Mouse (Mus musculus) spleen, adult 12 weeks (tissue): Measurements from ENCODE around the gene Gm47985.
"Not testable (repeated sequence)": the region's sequence is repeated elsewhere in the genome, so short reads cannot be mapped to it uniquely, and the experiment has no call there.

ENCODE experiments used
- DNase-seq: peaks from one replicate; pipeline ENCODE4 v3.0.0; 2022; ENCODE audit warnings: low spot score

Gene Gm47985

GRCm38 (mm10) chr1:151182266-151182665 is at the start of gene Gm47985:
Gene Gm47985 (plus strand): TSS chr1:151182537.
- not testable (repeated sequence) for DNase-seq

- DNase-seq = no peak
These were observed 49.7 kb upstream of the Gm47985 start for GRCm38 (mm10) chr1:151132686-151133085.

GRCm38 (mm10) chr1:151138388-151138787 is 43.9 kb upstream of the Gm47985 start:
- DNase-seq = no peak

DNA sequence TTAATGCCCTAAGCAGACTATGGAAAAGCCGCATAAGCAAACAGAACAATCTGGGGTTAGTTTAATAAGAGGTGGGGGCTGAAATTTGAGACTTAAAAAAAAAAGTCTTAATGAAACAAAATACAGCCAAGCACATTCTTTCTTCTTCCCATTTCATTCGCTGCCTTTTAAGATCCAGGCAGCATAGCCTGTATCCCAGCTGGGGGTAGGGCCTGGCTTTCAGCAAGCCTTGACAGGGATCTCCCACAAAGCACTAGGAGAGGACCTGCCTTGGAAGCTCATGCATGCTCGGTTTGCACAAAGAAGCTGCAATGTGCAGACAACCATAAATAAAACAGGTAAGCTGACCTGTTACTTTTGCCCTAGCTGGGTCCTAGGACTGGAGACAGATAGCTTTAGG is 41.4 kb upstream of the Gm47985 start:
- DNase-seq = no peak

- DNase-seq = no peak
These were observed 37.7 kb upstream of the Gm47985 start for GRCm38 (mm10) chr1:151144471-151145146.

- DNase-seq = no peak
These were observed 34.5 kb upstream of the Gm47985 start for GRCm38 (mm10) chr1:151147801-151148200.

- DNase-seq = no peak
These were observed 32.1 kb upstream of the Gm47985 start for GRCm38 (mm10) chr1:151150211-151150610.

GRCm38 (mm10) chr1:151151089-151151488 is 31.2 kb upstream of the Gm47985 start:
- no peak for DNase-seq

DNA sequence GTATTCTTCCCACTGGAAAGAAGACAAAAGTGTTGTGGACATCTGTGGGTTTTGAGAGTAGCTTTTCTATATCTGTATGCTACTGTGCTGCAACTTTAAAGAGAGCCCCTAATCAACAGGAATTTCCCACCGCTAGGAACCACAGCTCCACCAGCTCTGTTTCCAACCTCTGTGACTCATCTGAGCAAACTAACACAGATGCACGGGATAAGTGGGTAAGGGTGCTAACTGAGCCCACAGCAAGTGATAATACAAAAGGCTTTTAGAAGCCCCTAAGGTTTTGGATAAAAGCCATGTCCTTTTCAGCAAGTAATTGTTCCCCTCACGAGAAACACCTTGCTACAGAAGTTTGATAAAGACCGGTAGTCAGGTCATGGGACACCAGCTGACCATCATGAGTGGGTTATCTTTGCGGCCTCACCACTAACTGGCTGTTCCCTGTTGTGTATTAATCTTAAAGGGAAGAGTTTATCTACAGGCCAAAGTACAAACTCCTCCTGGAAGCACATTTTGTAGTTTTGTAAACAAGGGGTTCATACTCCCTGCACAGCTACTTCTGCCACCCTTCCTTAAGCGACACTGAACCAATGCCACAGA is 29.2 kb upstream of the Gm47985 start:
- DNase-seq = no peak

DNA sequence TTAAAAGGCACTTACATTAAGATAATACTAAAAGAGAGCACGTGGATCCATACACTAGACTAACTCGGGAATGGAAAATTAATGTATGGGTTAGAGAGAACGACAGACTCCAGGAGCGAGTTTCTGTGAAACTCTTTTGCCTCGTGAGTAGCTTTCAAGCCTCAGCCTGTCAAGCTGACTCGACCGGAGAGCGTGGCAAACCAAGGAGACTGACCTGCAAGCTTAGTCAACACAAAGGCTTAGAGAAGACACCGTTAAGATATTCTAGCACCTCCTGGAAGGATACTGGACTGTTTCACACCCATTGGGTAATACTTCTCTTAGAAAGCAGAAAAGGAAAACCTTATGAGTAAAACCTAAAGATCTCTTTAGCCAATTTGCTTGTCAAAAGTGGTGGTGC is 28.2 kb upstream of the Gm47985 start:
- DNase-seq = not testable (repeated sequence)

- DNase-seq = no peak
These were observed 26.2 kb upstream of the Gm47985 start for GRCm38 (mm10) chr1:151156129-151156528.

GRCm38 (mm10) chr1:151156777-151157632 is 25.3 kb upstream of the Gm47985 start:
- DNase-seq = no peak

- DNase-seq = no peak
These were observed 24.1 kb upstream of the Gm47985 start for GRCm38 (mm10) chr1:151157963-151158856.

GRCm38 (mm10) chr1:151158857-151159510 is 23.4 kb upstream of the Gm47985 start:
- DNase-seq = no peak

- DNase-seq = no peak
These were observed 16.3 kb upstream of the Gm47985 start for GRCm38 (mm10) chr1:151166031-151166430.

DNA sequence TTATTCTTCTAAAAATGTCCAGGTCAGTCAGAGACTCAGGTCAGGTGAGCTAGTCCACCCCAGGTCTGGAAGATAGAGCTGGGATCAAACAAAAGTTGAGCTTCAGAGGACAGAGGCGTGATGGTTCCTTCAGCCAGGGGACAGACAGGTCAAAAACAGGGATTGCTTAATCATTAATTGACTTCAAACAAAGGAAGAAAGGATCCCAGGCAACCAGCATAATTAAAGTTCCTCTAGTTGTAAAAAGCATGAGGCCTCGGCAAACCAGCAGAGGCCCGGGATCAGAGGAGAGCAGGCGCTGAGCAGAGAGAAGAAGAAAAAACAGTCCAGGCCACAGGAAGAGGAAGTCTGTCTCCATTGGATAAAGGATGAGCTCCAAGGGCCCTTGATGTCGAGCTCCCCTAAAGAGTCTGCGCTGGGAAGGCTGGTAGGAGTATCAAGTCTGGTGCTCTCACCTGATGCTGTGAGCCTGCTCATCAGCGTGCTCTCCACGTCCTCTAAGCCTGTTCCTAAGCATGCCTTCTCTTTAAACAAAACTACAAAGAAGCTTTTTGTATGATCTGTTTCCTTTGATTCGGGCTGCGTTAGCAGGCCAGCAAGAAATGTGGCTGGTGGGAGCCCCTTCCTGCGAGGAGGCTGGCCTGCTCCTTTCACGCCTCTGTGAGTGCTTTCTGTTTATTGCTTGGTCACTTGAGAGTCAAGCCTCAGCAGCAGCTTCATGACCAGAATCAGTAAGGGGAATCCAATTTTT is 14.9 kb upstream of the Gm47985 start:
- DNase-seq = no peak

DNA sequence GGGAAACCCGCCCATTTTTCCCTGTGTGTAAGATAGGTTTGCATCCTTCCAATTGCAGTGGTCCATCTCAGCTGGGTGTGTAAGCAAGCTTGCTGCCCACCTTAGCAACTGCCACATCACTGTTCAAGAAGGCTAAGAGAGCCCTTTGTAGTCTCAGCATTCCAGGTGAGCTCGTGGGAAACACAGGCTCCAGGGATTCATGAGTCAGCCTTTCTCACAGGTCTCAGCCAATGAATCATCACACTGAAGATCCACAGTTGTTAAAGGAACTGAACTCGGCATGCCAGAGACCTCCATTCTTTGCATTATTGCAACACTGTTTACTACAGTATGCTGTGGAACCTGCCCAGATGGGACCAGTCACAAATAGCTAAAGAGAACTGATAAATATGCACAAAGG is 13.7 kb upstream of the Gm47985 start:
- DNase-seq = no peak

- DNase-seq = no peak
These were observed 10.5 kb upstream of the Gm47985 start for GRCm38 (mm10) chr1:151171572-151172461.
